ENCODE assay signal across 24 mouse cellular contexts in genomic region chr16:10661385-10661784, GRCm38 (mm10).
DNase-seq lines count a peak whose midpoint lies in the region; ATAC-seq and TF ChIP-seq lines count a peak whose summit lies in the region.
"Had no signal": no experiment of that assay in that cellular context is flagged by ENCODE, and none has a peak within 500 bp of the region (broad histone marks: within the 10 kb centered on the region; RNA-seq: fewer than 3 reads in every experiment).

No protein-coding gene starts in this region.

- no peaks in the 10 kb centered on the region for H3K9me3 ChIP-seq in heart, embryonic 10.5 days
- H3K9me3 ChIP-seq in hindbrain, embryonic 16.5 days (ENCODE audit: control insufficient read depth, low read length): no peaks in the 10 kb centered on the region
- H3K9me3 ChIP-seq in hindbrain, embryonic 10.5 days: no peaks in the 10 kb centered on the region
- H3K9me3 ChIP-seq in intestine, postnatal 0 days (ENCODE audit: control insufficient read depth): no peaks in the 10 kb centered on the region
- H3K9me3 ChIP-seq: embryonic facial prominence, embryonic 13.5 days; limb, embryonic 12.5 days; liver, embryonic 15.5 days; neural tube, embryonic 13.5 days; stomach, embryonic 15.5 days had no signal

- no peaks in the 10 kb centered on the region for H3K36me3 ChIP-seq in heart, embryonic 10.5 days
- H3K36me3 ChIP-seq in hindbrain, embryonic 16.5 days (ENCODE audit: control insufficient read depth, insufficient read depth, low read length): no peaks in the 10 kb centered on the region
- no peaks in the 10 kb centered on the region for H3K36me3 ChIP-seq in hindbrain, embryonic 10.5 days
- no peaks in the 10 kb centered on the region for H3K36me3 ChIP-seq in intestine, postnatal 0 days (ENCODE audit: control insufficient read depth, insufficient read depth)
- H3K36me3 ChIP-seq: embryonic facial prominence, embryonic 13.5 days; limb, embryonic 12.5 days; liver, embryonic 15.5 days; neural tube, embryonic 13.5 days; stomach, embryonic 15.5 days had no signal

- no peak overlapping the region for H3K9ac ChIP-seq in hindbrain, embryonic 16.5 days (ENCODE audit: low read depth, low read length)
- H3K9ac ChIP-seq in intestine, postnatal 0 days (ENCODE audit: low read depth, low read length): no peak overlapping the region
- H3K9ac ChIP-seq: embryonic facial prominence, embryonic 13.5 days; limb, embryonic 12.5 days; liver, embryonic 15.5 days; lung, embryonic 14.5 days; neural tube, embryonic 13.5 days; stomach, embryonic 15.5 days had no signal

- no peak for TF ChIP-seq CTCF in brain, embryonic 14.5 days (IDR thresholded peaks at IDR 0.05; ENCODE audit: borderline replicate concordance, extremely low read depth, insufficient read depth, insufficient read length)
- TF ChIP-seq CTCF in intestine, postnatal 0 days (IDR thresholded peaks at IDR 0.05; ENCODE audit: low read depth): no peak

- no peak overlapping the region for H3K4me2 ChIP-seq in hindbrain, embryonic 16.5 days (ENCODE audit: low read length)
- no peak overlapping the region for H3K4me2 ChIP-seq in intestine, postnatal 0 days (replicated peaks; ENCODE audit: low read depth)
- H3K4me2 ChIP-seq: embryonic facial prominence, embryonic 13.5 days; limb, embryonic 12.5 days; liver, embryonic 15.5 days; lung, embryonic 14.5 days; midbrain, embryonic 11.5 days; neural tube, embryonic 13.5 days; stomach, embryonic 15.5 days had no signal

- H3K27ac ChIP-seq in heart, embryonic 10.5 days: peak overlapping the region; percentile 43; the same call in 1 of the 2 replicates
- H3K27ac ChIP-seq in hindbrain, embryonic 16.5 days (ENCODE audit: low read depth, low read length): no peak overlapping the region
- no peak overlapping the region for H3K27ac ChIP-seq in hindbrain, embryonic 10.5 days
- H3K27ac ChIP-seq in intestine, postnatal 0 days (ENCODE audit: low read depth, low read length): no peak overlapping the region
- H3K27ac ChIP-seq: embryonic facial prominence, embryonic 13.5 days; limb, embryonic 12.5 days; liver, embryonic 15.5 days; neural tube, embryonic 13.5 days; stomach, embryonic 15.5 days had no signal

- TF ChIP-seq POLR2A in brain, embryonic 14.5 days (IDR thresholded peaks at IDR 0.05; ENCODE audit: borderline replicate concordance, extremely low read depth, insufficient read depth, insufficient read length, poor library complexity, severe bottlenecking): no peak

- peaks cover 51% of the 10 kb centered on the region for H3K4me1 ChIP-seq in heart, embryonic 10.5 days
- peaks cover 9% of the 10 kb centered on the region for H3K4me1 ChIP-seq in hindbrain, embryonic 16.5 days (ENCODE audit: control insufficient read depth, insufficient read depth, low read depth, low read length)
- H3K4me1 ChIP-seq in hindbrain, embryonic 10.5 days (replicated peaks): peaks cover 23% of the 10 kb centered on the region
- H3K4me1 ChIP-seq in intestine, postnatal 0 days (replicated peaks; ENCODE audit: control insufficient read depth, insufficient read depth, low read length): peaks cover 7% of the 10 kb centered on the region; the same call in 1 of the 2 replicates

- H3K27me3 ChIP-seq in heart, embryonic 10.5 days (ENCODE audit: insufficient read depth, poor library complexity, severe bottlenecking): no peaks in the 10 kb centered on the region
- H3K27me3 ChIP-seq in hindbrain, embryonic 16.5 days (replicated peaks; ENCODE audit: control insufficient read depth, insufficient read depth, low read length): no peaks in the 10 kb centered on the region
- H3K27me3 ChIP-seq in hindbrain, embryonic 10.5 days (ENCODE audit: insufficient read depth, poor library complexity, severe bottlenecking): no peaks in the 10 kb centered on the region
- no peaks in the 10 kb centered on the region for H3K27me3 ChIP-seq in intestine, postnatal 0 days (replicated peaks; ENCODE audit: control insufficient read depth, insufficient read depth, low read length)
- H3K27me3 ChIP-seq: embryonic facial prominence, embryonic 13.5 days; liver, embryonic 15.5 days; neural tube, embryonic 13.5 days; stomach, embryonic 15.5 days had no signal

- H3K4me3 ChIP-seq in heart, embryonic 10.5 days: no peak overlapping the region
- H3K4me3 ChIP-seq in hindbrain, embryonic 16.5 days (ENCODE audit: low read length): no peak overlapping the region
- H3K4me3 ChIP-seq in hindbrain, embryonic 10.5 days: no peak overlapping the region
- H3K4me3 ChIP-seq in intestine, postnatal 0 days (ENCODE audit: low read depth, low read length): no peak overlapping the region
- H3K4me3 ChIP-seq: embryonic facial prominence, embryonic 13.5 days; left cerebral cortex, adult 2 months; limb, embryonic 12.5 days; liver, embryonic 15.5 days; neural tube, embryonic 13.5 days; stomach, embryonic 15.5 days had no signal

- no peak for DNase-seq in heart, embryonic 10.5 days (ENCODE audit: low spot score)
- no peak for DNase-seq in heart, postnatal 4 days
- DNase-seq in hindbrain, embryonic 10.5 days (ENCODE audit: low spot score): no peak
- DNase-seq in brain, embryonic 14.5 days (ENCODE audit: low read depth): peak; percentile 47
- DNase-seq in retina, postnatal 7 days (ENCODE audit: low read depth, low spot score): peak; percentile 23
- DNase-seq: adrenal gland, postnatal 25 days; B cell, adult 2 months; gastrocnemius, postnatal 14 days; kidney, adult 11 months; kidney, postnatal 14 days; lung, embryonic 14.5 days; right cerebral cortex, postnatal 25 days; thymus, adult 18-20 months; thymus, postnatal 25 days had no signal

- ATAC-seq in hindbrain, embryonic 16.5 days: 0 out of 2 replicates have a peak, but pooled peaks have one; percentile 17
- no peak for ATAC-seq in intestine, postnatal 0 days
- ATAC-seq: forebrain, embryonic 16.5 days had no signal

- 38% methylated on average over 2 of the region's 2 CpGs for WGBS in heart, embryonic 10.5 days
- WGBS in hindbrain, embryonic 16.5 days: 82% methylated on average over 2 of the region's 2 CpGs
- 78% methylated on average over 2 of the region's 2 CpGs for WGBS in hindbrain, embryonic 10.5 days
- WGBS in intestine, postnatal 0 days: 83% methylated on average over 2 of the region's 2 CpGs

Comparison
In these comparisons a context has a peak if more than half of its experiments do, and no peak if none do; other contexts are left out.
1. DNase-seq: peak in brain, embryonic 14.5 days (single experiment) and retina, postnatal 7 days (single experiment); none in heart, embryonic 10.5 days (single experiment), heart, postnatal 4 days (single experiment) and hindbrain, embryonic 10.5 days (single experiment).